Mouse (Mus musculus): Measurements from ENCODE around the gene Ap2a2.

DNA sequence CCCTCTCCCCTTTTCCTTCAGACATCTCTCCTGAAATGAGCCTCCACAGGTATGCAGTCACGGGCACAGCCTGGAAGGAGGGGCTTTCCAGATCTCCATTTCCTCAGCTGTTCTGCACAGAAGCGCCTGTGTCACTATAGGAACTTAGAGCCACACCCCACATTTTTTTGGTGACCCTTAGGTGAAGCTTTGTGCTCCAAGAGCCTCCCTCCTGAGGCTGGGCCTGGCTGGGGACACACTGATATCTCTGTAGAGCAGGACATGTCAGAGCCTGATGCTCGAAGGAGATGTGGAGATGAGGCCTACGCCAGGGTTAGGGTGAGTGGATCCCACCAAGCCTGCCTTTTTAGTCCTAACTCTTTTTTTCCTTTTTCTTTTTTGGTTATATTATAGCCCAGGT is 23.3 kb downstream of the Ap2a2 start:
- no peak for TF ChIP-seq ZNF384 (IDR thresholded peaks at IDR 0.05; ENCODE audit: low read depth, low read length)
- TF ChIP-seq MAFK (IDR thresholded peaks at IDR 0.05; ENCODE audit: insufficient read depth, low read depth, low read length): no peak

Measured in ES-E14 (cell line).